Mouse (Mus musculus) adrenal gland, adult 2 months (tissue): ENCODE results near the gene Kctd17. TPM values are rescaled to one million over a fixed set of nuclear protein-coding genes. Genes with fewer than 3 reads are reported as not detected.

ENCODE experiments used
- DNase-seq: peaks from one replicate; pipeline ENCODE4 v3.0.0; 2021
- polyA plus RNA-seq: library from polyadenylated mRNA; depleted of rRNA; stranded (reverse); fragments of >200 nt; gene quantifications from 2 replicates; pipeline ENCODE4 v1.2.3, GENCODE M21; 2012; rRNA removed
- total RNA-seq, 2 experiments: library from RNA; stranded (reverse); gene quantifications; 2 replicates each; pipeline ENCODE4 v1.2.3; 2021

Kctd17 gene
- total and polyA plus RNA-seq, 3 experiments = 81.6 to 344 (median 102) TPM

DNA sequence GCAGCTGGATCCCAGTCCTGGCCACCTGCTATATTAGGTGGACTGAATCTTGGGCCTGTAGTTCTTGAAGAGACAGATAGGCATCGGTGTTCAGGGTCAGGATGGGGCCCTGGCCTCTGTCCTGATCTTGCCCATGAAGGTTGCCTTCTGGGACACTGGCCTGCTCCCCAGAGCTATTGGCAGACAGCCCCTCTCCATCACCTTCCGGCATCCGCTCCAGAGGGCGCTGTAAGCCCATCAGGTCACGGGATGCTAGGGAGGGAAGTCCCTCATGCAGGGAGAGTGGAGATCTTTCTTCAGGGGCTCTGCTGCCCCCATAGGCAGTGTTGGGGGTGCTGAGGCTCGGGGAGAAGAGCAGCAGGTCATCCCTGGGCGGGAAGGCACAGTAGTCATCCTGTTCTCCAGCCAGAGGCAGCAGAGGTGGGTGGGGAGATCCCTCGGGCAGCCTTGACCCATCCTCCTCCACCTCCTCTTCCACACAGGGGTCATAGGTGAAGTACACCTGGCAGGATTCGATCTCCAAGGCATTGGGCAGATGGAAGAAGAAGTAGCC lies 53.2 kb downstream of the Kctd17 start:
- no peak for DNase-seq

DNA sequence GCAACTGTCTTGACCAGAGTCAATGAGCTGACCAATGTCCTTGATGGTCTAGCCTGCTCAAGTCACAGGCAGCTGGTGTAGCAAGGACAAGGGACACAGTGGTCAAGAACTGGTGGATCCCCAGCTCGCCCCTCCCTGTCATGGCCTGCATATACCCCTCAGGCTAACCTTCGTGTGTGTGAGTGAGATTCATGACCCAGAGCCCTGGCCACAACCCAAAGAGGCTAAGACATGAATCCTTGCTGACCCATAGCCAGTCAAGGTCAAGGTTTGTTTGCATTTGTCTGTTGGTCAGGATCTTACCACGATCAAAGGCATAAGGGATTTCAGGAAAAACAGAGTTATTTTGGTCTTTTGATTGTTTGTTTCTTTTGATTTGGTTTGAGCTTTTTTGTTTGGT lies 54.2 kb downstream of the Kctd17 start:
- peak; percentile 71 for DNase-seq

DNA sequence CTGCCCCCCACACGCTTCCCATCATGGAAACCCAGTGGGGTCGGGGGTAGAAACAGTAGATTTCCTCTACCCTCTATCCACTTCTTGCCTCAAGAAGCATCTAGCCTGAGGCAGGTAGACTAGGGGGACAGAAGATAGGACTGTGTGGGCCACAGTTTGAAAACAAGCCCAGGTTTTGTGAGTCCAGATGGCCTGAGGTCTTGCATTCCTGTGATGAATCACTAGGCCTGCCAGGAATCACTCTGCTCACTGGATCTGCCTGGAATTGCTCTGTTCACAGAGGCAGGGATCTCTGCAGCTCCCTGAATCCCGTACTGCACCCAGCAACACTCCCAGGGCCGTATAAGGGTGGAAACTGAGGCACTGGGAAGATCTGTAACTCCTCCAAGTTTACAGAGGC lies 54.9 kb downstream of the Kctd17 start:
- peak; percentile 58 for DNase-seq

GRCm38 (mm10) chr15:78486564-78486963 lies 58.2 kb downstream of the Kctd17 start:
- no peak for DNase-seq

GRCm38 (mm10) chr15:78487066-78487465 lies 58.7 kb downstream of the Kctd17 start:
- DNase-seq = no peak

Other genes starting within 250 kb of the Kctd17 start
- gene Pvalb, start 222.2 kb upstream of the Kctd17 start, total RNA-seq = not detected
- gene Pvalb, start 222.2 kb upstream of the Kctd17 start, polyA plus RNA-seq = not detected in 2 replicates
- gene Ncf4, start 183.8 kb upstream of the Kctd17 start, total RNA-seq = 1 to 10 TPM; 2.9 to 4.5 TPM
- 2.0 and 2.9 TPM in 2 replicates for gene Ncf4, start 183.8 kb upstream of the Kctd17 start, polyA plus RNA-seq
- 1 to 10 TPM; 1.1 to 1.2 TPM for gene Csf2rb2, start 122.8 kb upstream of the Kctd17 start, total RNA-seq
- gene Csf2rb2, start 122.8 kb upstream of the Kctd17 start, polyA plus RNA-seq = 1.2 and 2.2 TPM in 2 replicates
- 10 to 100 TPM in 1 of 2 experiments, 1 to 10 TPM in 1; 4.6 to 13.8 TPM for gene Csf2rb, start 102.8 kb upstream of the Kctd17 start, total RNA-seq
- gene Csf2rb, start 102.8 kb upstream of the Kctd17 start, polyA plus RNA-seq = 8.9 and 9.3 TPM in 2 replicates
- not detected for gene Tex33, start 32.7 kb upstream of the Kctd17 start, total RNA-seq
- gene Tex33, start 32.7 kb upstream of the Kctd17 start, polyA plus RNA-seq = not detected in 2 replicates
- 100 to 1,000 TPM; 218 to 366 TPM for gene Tst, start 22.7 kb upstream of the Kctd17 start, total RNA-seq
- gene Tst, start 22.7 kb upstream of the Kctd17 start, polyA plus RNA-seq = 391 and 410 TPM in 2 replicates
- gene Mpst, start 22.1 kb upstream of the Kctd17 start, total RNA-seq = 10 to 100 TPM; 59.0 to 63.2 TPM
- gene Mpst, start 22.1 kb upstream of the Kctd17 start, polyA plus RNA-seq = 342 and 389 TPM in 2 replicates
- gene Tmprss6, start 40.1 kb downstream of the Kctd17 start, total RNA-seq = 1 to 10 TPM in 1 of 2 experiments, under 1 TPM in 1; 0.59 to 3.3 TPM
- 3.5 and 4.7 TPM in 2 replicates for gene Tmprss6, start 40.1 kb downstream of the Kctd17 start, polyA plus RNA-seq
- gene Il2rb, start 66.7 kb downstream of the Kctd17 start, total RNA-seq = 1 to 10 TPM; 1.3 to 1.5 TPM
- gene Il2rb, start 66.7 kb downstream of the Kctd17 start, polyA plus RNA-seq = 3.8 and 4.9 TPM in 2 replicates
- gene C1qtnf6, start 102.9 kb downstream of the Kctd17 start, total RNA-seq = 10 to 100 TPM; 16.9 to 30.1 TPM
- 63.2 and 92.2 TPM in 2 replicates for gene C1qtnf6, start 102.9 kb downstream of the Kctd17 start, polyA plus RNA-seq
- 1 to 10 TPM in 1 of 2 experiments, under 1 TPM in 1; 0.43 to 1.6 TPM for gene Sstr3, start 116.1 kb downstream of the Kctd17 start, total RNA-seq
- gene Sstr3, start 116.1 kb downstream of the Kctd17 start, polyA plus RNA-seq = 0.16 and 0.93 TPM in 2 replicates
- 1 to 10 TPM; 8.1 to 9.6 TPM for gene Rac2, start 144.2 kb downstream of the Kctd17 start, total RNA-seq
- gene Rac2, start 144.2 kb downstream of the Kctd17 start, polyA plus RNA-seq = 33.4 and 40.2 TPM in 2 replicates
- 10 to 100 TPM in 1 of 2 experiments, 1 to 10 TPM in 1; 7.2 to 12.7 TPM for gene Cyth4, start 168.5 kb downstream of the Kctd17 start, total RNA-seq
- gene Cyth4, start 168.5 kb downstream of the Kctd17 start, polyA plus RNA-seq = 13.8 and 16.2 TPM in 2 replicates